Comparison of ENCODE assay signal across 8 mouse cellular contexts in genomic region chr7:142658681-142659180, GRCm38 (mm10). TPM values are rescaled to one million over a fixed set of nuclear protein-coding genes. Genes with fewer than 3 reads are reported as not detected.
DNase-seq lines count a peak whose midpoint lies in the region; ATAC-seq lines count a peak whose summit lies in the region.

No protein-coding gene starts in this region.

- peak overlapping the region; percentile 43 for H3K4me3 ChIP-seq in neural tube, embryonic 11.5 days (ENCODE audit: low read depth, low read length)
- H3K4me3 ChIP-seq in limb, embryonic 12.5 days (replicated peaks): peak overlapping the region; percentile 66

- 0 out of 2 replicates have a peak overlapping the region, but pooled peaks have one; percentile 21 for H3K27ac ChIP-seq in neural tube, embryonic 11.5 days (ENCODE audit: low read depth, low read length)
- peak overlapping the region; percentile 98 for H3K27ac ChIP-seq in limb, embryonic 12.5 days

- no peaks in the 10 kb centered on the region for H3K9me3 ChIP-seq in neural tube, embryonic 11.5 days (ENCODE audit: control insufficient read depth, low read length)
- H3K9me3 ChIP-seq in limb, embryonic 12.5 days: no peaks in the 10 kb centered on the region

- DNase-seq in cerebellum, postnatal 10 days: peak; percentile 25 to 35
- DNase-seq in cerebellum, adult 11 months: no peak
- peak; percentile 44 for DNase-seq in neural tube, embryonic 11.5 days (ENCODE audit: low spot score)
- no peak for DNase-seq in neural tube, embryonic 10.5 days (ENCODE audit: extremely low spot score, low spot score)
- DNase-seq in retina, postnatal 1 day: peak; percentile 67
- no peak for DNase-seq in spleen, postnatal 14 days (ENCODE audit: low spot score in 2 of 2)
- DNase-seq in cerebellum, postnatal 14 days: no peak

- no peaks in the 10 kb centered on the region for H3K4me1 ChIP-seq in neural tube, embryonic 11.5 days (ENCODE audit: control insufficient read depth, insufficient read depth, low read length)
- H3K4me1 ChIP-seq in limb, embryonic 12.5 days (replicated peaks): peaks cover 32% of the 10 kb centered on the region

- H3K4me2 ChIP-seq in neural tube, embryonic 11.5 days (ENCODE audit: low read depth): peak overlapping the region; percentile 48
- peak overlapping the region; percentile 66 for H3K4me2 ChIP-seq in limb, embryonic 12.5 days

- peak overlapping the region; percentile 50 for H3K9ac ChIP-seq in neural tube, embryonic 11.5 days (ENCODE audit: low read length)
- peak overlapping the region; percentile 96 for H3K9ac ChIP-seq in limb, embryonic 12.5 days (replicated peaks)

- peaks cover 97% of the 10 kb centered on the region for H3K27me3 ChIP-seq in neural tube, embryonic 11.5 days (ENCODE audit: control insufficient read depth, insufficient read depth, low read length)
- peaks cover 90% of the 10 kb centered on the region for H3K27me3 ChIP-seq in limb, embryonic 12.5 days

- WGBS in neural tube, embryonic 11.5 days: 0% methylated on average over 33 of the region's 40 CpGs
- WGBS in limb, embryonic 12.5 days: 1% methylated on average over 38 of the region's 40 CpGs

- H3K36me3 ChIP-seq in neural tube, embryonic 11.5 days (ENCODE audit: control insufficient read depth, insufficient read depth, low read length): no peaks in the 10 kb centered on the region
- H3K36me3 ChIP-seq in limb, embryonic 12.5 days: peaks cover 33% of the 10 kb centered on the region

- ATAC-seq in neural tube, embryonic 11.5 days (ENCODE audit: insufficient read depth, low FRiP score, low TSS enrichment): 0 out of 2 replicates have a peak, but pooled peaks have one; percentile 17
- peak; percentile 4; the same call in 1 of the 2 replicates for ATAC-seq in limb, embryonic 12.5 days (ENCODE audit: insufficient number of reproducible peaks, insufficient read depth, low FRiP score, low TSS enrichment, low read depth)

RNA-seq across cellular contexts. Expression of gene Igf2, which starts 7.9 kb away (rescaled TPM):
- polyA plus RNA-seq in neural tube, embryonic 11.5 days (2014; fragmentation: Nextera tagmentation; extraction: Ambion mirVana): 316 and 368 TPM in 2 replicates
- 815 and 938 TPM in 2 replicates for polyA plus RNA-seq in limb, embryonic 12.5 days (2016; fragmentation: Nextera tagmentation; extraction: Ambion mirVana)

RNA-seq across cellular contexts. Expression of gene Gm49394, which starts 11.0 kb away (rescaled TPM):
- polyA plus RNA-seq in neural tube, embryonic 11.5 days (2014; fragmentation: Nextera tagmentation; extraction: Ambion mirVana): not detected in 2 replicates
- not detected in 2 replicates for polyA plus RNA-seq in limb, embryonic 12.5 days (2016; fragmentation: Nextera tagmentation; extraction: Ambion mirVana)

Comparison
In these comparisons a context has a peak if more than half of its experiments do, and no peak if none do; other contexts are left out.
1. DNase-seq: peak in cerebellum, postnatal 10 days (2 of 2), neural tube, embryonic 11.5 days (single experiment) and retina, postnatal 1 day (single experiment); none in cerebellum, adult 11 months (single experiment), neural tube, embryonic 10.5 days (single experiment), spleen, postnatal 14 days (0 of 2) and cerebellum, postnatal 14 days (0 of 2).